Mouse (Mus musculus): ENCODE data around the gene Slc39a10.

DNA sequence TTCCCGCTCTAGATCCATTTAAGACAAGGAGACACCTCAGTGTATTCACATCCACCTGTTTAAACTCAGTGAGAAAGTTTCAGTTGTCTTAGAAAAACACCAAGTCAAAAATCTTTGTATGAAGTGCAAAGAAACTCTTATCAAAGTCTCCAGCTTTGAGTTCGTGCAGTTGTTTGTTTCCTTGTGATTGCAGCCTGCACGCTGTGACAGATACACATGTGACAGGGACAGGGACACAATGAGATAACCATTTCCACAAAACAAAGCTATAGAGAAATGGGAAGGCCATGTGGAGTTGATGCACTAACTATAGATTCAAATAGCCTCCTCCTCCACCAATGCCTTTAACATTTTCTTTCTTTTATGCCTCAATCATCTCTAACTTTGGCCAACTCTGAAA lies 33.6 kb upstream of the Slc39a10 start:
- TF ChIP-seq POLR2A (IDR thresholded peaks at IDR 0.05; ENCODE audit: borderline replicate concordance, extremely low read depth, insufficient read depth, insufficient read length, poor library complexity, severe bottlenecking) (no peak), CTCF (IDR thresholded peaks at IDR 0.05; ENCODE audit: borderline replicate concordance, extremely low read depth, insufficient read depth, insufficient read length) (no peak)

All from brain, embryonic 14.5 days (tissue).